ENCODE assay signal across 8 mouse cellular contexts in the genomic region with DNA sequence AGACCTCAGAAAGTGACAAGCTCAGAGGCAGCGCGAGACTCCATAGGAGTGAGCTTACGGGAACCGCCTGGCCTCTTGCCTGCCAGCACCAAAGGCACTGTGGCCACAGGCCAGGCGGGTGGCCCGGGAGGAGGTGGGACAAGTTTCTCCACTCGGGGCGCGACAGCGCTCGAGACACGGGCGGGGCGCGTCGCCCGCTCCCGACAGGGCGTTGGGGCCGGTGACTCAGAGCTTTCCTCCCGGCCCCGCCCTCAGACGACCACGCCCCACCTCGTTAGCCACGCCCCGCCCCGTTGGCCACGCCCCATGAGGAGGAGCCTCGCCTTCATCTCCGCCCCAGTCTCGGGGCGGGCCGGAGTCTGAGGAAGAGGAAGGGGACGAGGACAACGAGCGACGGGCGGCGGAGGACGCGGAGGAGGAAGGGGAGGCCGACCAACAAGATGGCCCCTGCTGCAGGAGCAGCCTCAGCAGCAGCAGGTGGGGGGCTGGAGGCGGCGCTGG. TPM values are rescaled to one million over a fixed set of nuclear protein-coding genes. Genes with fewer than 3 reads are reported as not detected.
A peak's percentile ranks its signal among the peaks of the same experiment; 100 is the strongest.
DNase-seq lines count a peak whose midpoint lies in the region; ATAC-seq and TF ChIP-seq lines count a peak whose summit lies in the region.

TSS of gene Rc3h1 (plus strand) at position 362 of the 501 bp plus-strand sequence.

- TF ChIP-seq CTCF in gastrocnemius, adult 2 months (IDR thresholded peaks at IDR 0.05) = no peak; the same call in 1 of the 2 replicates
- TF ChIP-seq CTCF in hindbrain, postnatal 0 days (IDR thresholded peaks at IDR 0.05; ENCODE audit: low read depth) = 0 out of 2 replicates have a peak, but pooled peaks have one; percentile 15
- peak; percentile 10 for TF ChIP-seq CTCF in left cerebral cortex, adult 2 months (IDR thresholded peaks at IDR 0.05)

- H3K9ac ChIP-seq in hindbrain, postnatal 0 days (replicated peaks; ENCODE audit: low read length) = peak within 1 kb of the TSS; percentile 98

- peak within 1 kb of the TSS; percentile 99 for H3K27ac ChIP-seq in gastrocnemius, adult 2 months
- H3K27ac ChIP-seq in hindbrain, postnatal 0 days = peak within 1 kb of the TSS; percentile 91
- peak within 1 kb of the TSS; percentile 94 for H3K27ac ChIP-seq in left cerebral cortex, adult 2 months

- no peaks in the 10 kb centered on the region for H3K9me3 ChIP-seq in hindbrain, postnatal 0 days (ENCODE audit: low read length)

- under 1% methylated on average over 42 of the region's 45 CpGs for WGBS in hindbrain, postnatal 0 days

- H3K27me3 ChIP-seq in hindbrain, postnatal 0 days (ENCODE audit: insufficient read depth, low read length) = no peaks in the 10 kb centered on the region

- H3K4me1 ChIP-seq in hindbrain, postnatal 0 days (ENCODE audit: insufficient read depth, low read length) = 0 out of 2 replicates have a peak, but pooled peaks cover 3% of the 10 kb centered on the region

- H3K36me3 ChIP-seq in hindbrain, postnatal 0 days (ENCODE audit: insufficient read depth, low read length) = no peaks in the 10 kb centered on the region

- peak; percentile 92 for ATAC-seq in common myeloid progenitor, adult 5-6 weeks (replicated peaks; ENCODE audit: low read depth, poor library complexity, severe bottlenecking)
- ATAC-seq in hindbrain, postnatal 0 days = peak; percentile 98
- peak; percentile 91 for ATAC-seq in megakaryocyte, adult 5-6 weeks (ENCODE audit: poor library complexity, severe bottlenecking)

- peak within 1 kb of the TSS; percentile 81 for H3K4me3 ChIP-seq in gastrocnemius, adult 2 months
- H3K4me3 ChIP-seq in hindbrain, postnatal 0 days (ENCODE audit: low read length) = peak within 1 kb of the TSS; percentile 99
- peak within 1 kb of the TSS; percentile 76 for H3K4me3 ChIP-seq in left cerebral cortex, adult 2 months

- intact Hi-C loops in gastrocnemius, adult 2 months (cut with DNase I) = loop anchor here (5.0 to 10.0 kb wide), 2 partner anchors 131 to 711 kb away; partner anchors contain the start of gene Mrps14
- intact Hi-C loops in left cerebral cortex, adult 2 months (cut with DNase I) = loop anchor here (2.0 kb wide), 1 partner anchor 113 kb away; the partner anchor contains the start of gene Rabgap1l

- DNase-seq in ZHBTc4 (ENCODE audit: low read depth, low spot score) = peak; percentile 96
- peak; percentile 97 for DNase-seq in gastrocnemius, adult 2 months
- DNase-seq in hindbrain, postnatal 0 days (ENCODE audit: low spot score) = peak; percentile 94
- peak; percentile 96 to 99 for DNase-seq in left cerebral cortex, adult 2 months (ENCODE audit: extremely low spot score in 1 of 2, low spot score in 2 of 2)
- peak; percentile 96 for DNase-seq in right cerebral cortex, adult 2 months (ENCODE audit: low spot score in 2 of 2)
- DNase-seq in urinary bladder, postnatal 14 days (ENCODE audit: low spot score) = peak; percentile 97

- H3K4me2 ChIP-seq in hindbrain, postnatal 0 days (ENCODE audit: low read depth, low read length) = peak within 1 kb of the TSS; percentile 86

RNA-seq across cellular contexts. Expression of gene Rc3h1, which starts in this region (rescaled TPM):
- 27.2 and 34.9 TPM in 2 replicates for total RNA-seq in common myeloid progenitor, adult 5-6 weeks (2017)
- 10 to 100 TPM; 31.0 to 32.5 TPM for total RNA-seq in gastrocnemius, adult 2 months (2021)
- total RNA-seq in hindbrain, postnatal 0 days (2014; rRNA removed) = 20.4 and 21.3 TPM in 2 replicates
- 6.2 and 6.3 TPM in 2 replicates for polyA plus RNA-seq in hindbrain, postnatal 0 days (2015; fragmentation: Nextera tagmentation; extraction: Ambion mirVana)
- 10 to 100 TPM; 44.4 to 45.7 TPM for total RNA-seq in left cerebral cortex, adult 2 months (2021)
- total RNA-seq in megakaryocyte, adult 5-6 weeks (2015) = 28.8 and 33.1 TPM in 2 replicates
- total RNA-seq in megakaryocyte, adult 5-6 weeks (2017) = 15.3 and 17.4 TPM in 2 replicates

Comparison
In these comparisons a context has a peak if more than half of its experiments do, and no peak if none do; other contexts are left out.
1. Peak in every context shown above with its lines: DNase-seq, ATAC-seq, H3K4me3 ChIP-seq and H3K27ac ChIP-seq.